Mouse (Mus musculus) naive thymus-derived CD4-positive, alpha-beta T cell, adult 2 months (primary cell): ENCODE results near the gene Fam229b.

Source experiments
- DNase-seq: peaks from one replicate; pipeline ENCODE4 v3.0.0-alpha.2; 2011; ENCODE audit warnings: low read depth

The Fam229b gene

DNA sequence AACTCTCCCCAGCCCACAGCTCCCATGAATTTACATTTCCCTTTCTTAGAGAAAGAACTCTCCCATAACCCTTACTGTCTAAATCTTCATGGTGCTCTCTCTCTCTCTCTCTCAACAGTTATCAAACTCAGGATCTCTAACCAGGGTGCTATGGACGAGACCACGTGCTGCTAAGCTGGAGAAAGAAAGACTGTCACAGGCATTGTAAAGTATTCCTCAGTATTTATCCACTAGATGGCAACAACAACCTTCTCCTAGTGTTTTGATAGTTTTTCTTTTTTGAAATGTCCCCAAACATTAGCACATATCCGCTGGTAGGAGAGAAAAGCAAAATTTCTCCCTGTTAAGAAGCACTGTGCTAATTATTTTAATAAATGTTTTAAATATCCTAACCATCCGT lies 12.3 kb downstream of the Fam229b start:
- DNase-seq, result peak; percentile 11

DNA sequence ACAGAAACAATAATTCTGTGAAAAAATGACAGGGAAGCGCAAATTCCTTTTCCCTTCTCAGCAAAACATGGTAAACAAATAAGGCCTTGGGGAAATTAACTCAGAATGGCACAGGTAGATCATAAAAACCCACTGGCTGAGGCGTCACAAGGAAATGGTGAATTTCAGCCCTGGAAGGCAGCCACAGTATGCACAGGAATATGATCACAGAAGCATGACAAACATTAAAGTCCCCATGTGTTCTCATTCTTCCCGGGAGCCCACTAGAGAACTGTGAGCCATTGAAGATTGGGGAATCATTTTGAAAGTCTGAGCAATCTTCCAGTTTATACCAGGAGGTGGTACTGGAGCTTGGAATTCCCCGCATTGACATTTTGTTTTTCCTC lies 24.2 kb downstream of the Fam229b start:
- DNase-seq, result no peak

DNA sequence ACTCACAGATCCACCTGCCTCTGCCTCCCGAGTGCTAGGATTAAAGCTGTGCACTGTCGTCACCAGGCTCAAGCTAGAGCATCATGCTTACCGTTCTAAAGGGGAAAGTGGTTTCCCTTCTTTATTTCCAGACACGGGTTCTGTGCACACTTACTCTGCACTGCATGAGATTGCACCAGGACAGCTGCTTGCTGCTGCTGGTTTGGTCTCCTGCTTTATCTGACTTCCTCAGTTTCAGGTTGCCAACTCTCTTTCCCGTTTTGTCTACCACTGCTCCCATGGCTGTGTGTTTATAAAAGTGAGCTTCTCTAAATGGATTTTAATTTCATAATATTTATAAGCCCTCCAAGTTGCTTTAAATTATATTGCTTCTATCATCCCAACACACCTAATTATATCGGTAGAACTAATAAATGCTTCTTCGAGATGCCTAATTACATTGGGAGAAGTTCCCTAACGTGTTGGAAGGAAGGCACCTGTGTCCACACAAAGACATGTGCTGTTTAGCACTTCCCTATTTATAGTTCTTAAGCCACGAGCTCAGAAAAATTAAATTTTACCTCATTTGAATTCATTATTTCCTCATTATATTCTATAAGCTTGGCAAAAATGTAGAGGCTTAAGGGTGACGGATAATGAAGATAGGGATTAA lies 24.8 kb downstream of the Fam229b start:
- DNase-seq, result no peak

DNA sequence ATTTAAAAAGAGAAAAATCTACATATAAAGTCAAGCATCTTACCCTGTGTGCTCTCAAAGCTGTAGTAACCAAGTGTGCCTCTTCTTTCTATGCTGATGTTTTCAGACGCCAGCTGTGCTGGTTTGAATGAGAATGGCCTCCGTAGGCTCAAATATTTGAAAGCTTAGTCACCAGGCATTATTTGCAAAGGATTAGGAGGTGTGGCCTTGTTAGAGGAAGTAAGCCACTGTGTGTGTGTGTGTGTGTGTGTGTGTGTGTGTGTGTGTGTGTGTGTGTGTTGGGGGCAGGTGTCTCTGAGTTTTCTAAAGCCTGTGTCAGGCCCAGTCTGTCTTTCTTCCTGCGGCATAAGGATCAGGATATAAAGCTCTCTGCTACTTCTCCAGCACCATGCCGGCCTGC lies 26.8 kb downstream of the Fam229b start:
- no peak for DNase-seq

DNA sequence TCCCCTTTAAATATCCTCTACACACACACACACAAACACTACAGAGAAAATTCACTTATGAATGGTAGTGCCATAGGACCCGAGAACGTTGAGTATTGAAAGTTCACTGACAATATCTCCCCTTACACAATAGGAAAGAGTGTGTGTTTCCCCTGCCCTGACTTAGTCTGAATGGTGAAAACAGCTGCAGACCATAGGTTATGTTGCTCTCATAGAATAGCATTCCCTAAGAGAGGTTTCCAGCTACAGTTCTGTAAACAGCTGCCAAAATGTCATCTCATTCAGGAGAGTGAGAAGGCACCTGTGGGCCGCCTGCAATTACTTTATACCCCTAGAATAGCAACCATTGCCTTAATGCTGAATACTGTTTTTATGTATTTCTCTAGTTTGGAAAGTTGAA lies 27.3 kb downstream of the Fam229b start:
- no peak for DNase-seq

DNA sequence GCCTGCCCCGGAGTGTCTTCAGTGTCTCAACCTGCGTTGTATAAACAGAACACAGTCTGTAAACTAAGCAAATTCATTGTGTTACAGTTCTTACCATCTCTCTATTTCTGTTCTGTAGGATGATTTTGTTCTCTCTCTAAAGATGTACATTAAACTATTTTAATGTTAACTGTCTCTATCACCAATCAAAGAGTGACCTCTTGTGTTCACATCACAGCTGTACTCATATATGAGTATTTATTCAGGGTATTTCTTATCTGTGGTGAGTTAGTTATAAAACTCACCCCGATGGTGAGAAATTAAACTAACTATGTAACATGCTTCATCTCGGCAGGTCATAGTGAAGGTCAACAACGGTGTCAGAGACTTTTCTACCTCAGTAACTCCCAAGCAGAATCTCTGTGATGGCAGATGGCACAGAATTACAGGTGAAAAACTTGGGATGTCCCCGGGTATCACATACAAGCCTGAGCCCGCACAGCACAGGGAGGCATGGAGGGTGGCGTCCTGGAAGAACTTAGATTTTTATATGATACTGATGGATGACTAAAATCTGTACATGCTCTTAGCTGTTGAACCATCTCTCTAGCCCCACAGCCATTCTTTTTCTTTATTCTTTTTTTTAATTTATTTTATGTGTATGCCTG lies 28.8 kb downstream of the Fam229b start:
- DNase-seq, result no peak

DNA sequence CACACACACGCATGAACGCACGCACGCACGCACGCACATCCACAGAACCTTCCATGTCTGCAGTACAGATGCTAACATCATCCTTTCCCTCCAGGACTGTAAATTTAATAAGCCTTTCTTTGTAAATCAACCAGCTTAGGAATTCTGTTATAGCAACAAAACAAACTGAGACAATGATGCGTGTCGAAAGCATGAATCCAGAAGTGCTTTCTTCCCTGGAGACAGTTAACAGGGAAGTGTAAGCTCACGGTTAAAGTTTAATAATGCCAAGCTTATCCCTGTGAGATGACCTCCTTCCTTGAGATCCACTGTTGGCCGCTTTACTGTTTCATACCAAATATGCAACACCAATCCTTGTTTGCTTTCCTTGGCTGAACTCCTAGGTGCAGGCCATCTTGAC lies 35.0 kb downstream of the Fam229b start:
- DNase-seq, result no peak

DNA sequence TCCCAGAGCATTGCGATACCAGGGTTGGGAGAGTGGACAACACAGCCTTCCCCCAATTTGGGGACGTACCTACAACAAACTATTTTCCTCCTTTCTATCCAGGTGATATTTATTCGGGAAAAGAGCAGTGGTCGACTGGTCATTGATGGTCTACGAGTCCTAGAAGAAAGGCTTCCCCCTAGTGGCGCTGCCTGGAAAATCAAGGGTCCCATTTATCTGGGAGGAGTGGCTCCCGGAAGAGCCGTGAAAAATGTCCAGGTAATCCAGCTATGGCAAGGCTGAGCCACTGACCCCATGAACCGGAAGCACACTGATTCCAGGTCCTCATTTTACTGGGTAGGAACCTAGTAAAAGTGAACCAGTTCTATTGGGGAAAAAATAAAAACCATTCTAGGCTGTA lies 36.7 kb downstream of the Fam229b start:
- DNase-seq, result no peak

DNA sequence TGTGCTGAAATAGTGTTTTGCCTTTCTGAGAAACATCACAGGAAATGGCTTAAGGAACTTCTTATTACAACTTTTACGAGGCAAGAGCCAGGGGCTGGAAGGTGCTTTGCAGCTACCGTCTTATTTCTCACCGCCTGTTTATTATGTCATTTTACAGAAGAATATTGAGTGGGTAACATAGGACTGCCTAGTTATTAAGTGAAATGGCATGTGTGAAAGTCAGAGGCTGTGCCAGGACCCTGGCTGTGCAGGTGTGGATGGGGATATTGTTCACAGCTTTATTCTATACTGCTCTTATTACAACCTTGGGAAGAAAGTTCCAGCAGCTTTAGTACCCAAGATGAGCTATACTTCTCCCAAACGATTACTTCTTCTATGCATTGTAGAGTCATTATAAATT lies 61.7 kb downstream of the Fam229b start:
- DNase-seq, result no peak
